Mouse (Mus musculus): ENCODE measurements around the gene Trappc12. TPM values are rescaled to one million over a fixed set of nuclear protein-coding genes. Genes with fewer than 3 reads are reported as not detected.

Gene Trappc12
- 10.5 TPM for polyA plus RNA-seq (2014; fragmentation: Illumina TruSeq; extraction: RNeasy Lipid Tissue Mini Kit (QIAGEN cat#74804); ENCODE audit: insufficient read depth, low read depth, low replicate concordance)

GRCm38 (mm10) chr12:28750021-28750633 lies at the start of gene Trappc12:
TSS of gene Trappc12 (minus strand) at chr12:28750472.

DNA sequence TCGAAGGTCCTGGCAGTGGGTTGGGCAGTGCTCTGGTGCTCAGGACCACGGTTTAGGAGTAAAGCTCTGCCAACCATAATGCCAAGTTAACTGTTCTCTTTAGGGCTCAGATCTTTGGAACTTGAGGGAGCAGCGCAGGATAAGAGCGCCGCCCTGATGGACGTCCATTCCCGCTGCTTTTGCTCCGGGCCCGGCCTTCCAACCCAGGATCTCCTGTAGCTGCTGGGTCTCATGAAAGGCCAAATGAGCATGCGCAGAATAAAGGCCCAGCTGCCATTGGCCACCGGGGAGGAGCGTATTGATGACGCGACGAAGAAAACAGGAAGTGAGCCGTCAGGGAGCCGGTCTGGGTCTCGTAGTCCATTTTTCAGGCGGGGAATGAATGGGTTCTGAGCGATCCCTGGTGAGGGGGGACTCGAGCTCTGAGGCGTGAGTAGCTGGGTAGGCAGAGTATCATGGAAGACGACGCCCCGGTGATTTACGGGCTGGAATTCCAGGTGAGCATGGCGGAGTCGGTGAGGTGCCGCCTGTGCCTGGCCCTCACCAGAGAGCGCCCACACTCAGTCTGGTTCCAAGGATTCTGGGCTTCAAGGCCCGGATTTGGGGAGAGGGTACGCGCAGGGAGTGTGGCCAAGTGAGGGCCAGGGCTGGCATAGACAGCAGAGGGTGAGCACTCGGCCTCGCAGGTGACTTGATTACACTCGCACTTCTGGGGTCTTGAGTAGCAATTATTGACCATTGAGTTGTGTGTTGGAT lies 1.4 kb upstream of the Trappc12 start, which contains the start of gene Eipr1:
Gene Eipr1, plus strand, starts transcription at position 296 of the 756 bp plus-strand sequence.

DNA sequence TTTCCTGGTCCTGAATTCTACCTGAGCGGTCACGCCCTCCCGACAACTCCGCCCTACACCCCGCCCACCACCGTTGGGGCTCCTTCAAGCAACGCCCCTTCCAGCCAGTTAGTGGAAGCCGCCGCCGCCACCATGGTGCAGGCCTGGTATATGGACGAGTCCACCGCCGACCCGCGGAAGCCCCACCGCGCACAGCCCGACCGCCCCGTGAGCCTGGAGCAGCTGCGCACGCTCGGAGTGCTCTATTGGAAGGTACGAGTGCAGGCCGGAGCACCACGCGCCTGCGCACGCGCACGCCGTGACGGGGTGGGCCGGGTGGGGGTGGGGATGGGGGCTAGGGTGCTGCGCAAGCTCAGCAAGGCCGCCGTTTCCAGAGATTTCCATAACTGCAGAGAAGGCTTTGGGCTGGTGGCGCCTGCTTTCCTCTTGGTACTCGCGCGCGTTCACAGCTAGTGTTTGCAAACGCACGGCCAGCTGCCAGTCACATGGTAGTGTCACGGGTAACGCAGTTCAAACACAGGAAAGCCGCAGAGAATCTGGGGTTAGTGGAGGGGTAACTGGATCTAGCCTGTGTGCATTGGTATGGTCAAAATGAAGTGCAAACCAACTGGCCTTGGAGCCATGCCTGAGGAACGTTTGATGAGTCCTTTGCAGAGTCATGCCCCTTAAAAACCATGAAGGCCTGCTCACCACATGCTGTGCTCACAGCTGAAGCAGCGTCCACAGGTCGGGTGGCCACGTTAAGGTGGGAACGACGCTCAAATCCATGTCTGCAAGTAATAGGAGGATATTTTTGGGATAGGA lies 74.9 kb downstream of the Trappc12 start, which contains the start of gene Adi1:
Gene Adi1, plus strand, starts transcription at position 111 of the 804 bp plus-strand sequence.

DNA sequence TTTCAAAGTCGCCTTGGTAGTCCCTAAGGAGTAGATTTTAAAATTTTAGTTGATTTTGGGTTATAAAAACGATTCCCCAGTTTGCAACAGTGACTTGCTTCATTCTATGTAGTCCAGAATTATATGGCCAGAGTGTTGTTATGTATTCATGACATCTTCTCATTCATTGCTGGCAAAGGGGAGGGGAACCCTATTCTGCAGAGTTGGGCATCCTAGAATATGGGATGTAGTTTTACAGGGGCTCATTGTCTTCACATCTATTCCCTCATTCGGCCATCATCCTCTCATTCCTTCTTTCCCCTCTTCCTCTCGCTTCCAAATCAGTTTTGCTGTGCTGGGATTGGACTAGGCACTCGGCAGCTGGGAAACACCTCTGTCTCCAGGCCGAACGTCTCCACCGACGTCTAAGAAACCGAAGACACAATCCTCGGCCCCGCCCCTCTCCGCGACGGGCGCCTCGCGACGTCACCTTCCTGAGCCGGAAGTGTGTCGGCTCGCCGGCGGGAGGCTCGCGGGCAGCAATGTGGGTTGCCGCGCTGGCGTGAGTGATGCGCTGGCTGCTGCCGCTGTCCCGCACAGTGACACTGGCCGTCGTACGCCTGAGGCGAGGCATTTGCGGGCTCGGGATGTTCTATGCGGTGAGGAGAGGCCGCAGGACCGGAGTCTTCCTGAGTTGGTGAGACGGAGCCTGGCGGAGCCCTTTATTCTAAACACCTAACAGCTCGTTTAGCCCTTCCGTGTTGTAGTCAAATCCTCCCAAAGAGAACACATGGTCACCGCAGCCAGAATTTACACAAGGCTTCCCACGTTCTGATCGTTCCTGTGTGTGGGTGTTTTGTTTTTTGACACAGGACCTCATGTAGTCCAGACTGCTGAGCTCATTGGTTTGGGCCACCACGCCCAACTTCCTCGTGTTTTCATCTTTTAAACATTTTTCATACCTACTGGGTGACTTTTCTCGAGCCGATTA lies 100.8 kb downstream of the Trappc12 start, which contains the start of gene Rnaseh1:
Gene Rnaseh1, plus strand, starts transcription at position 462 of the 970 bp plus-strand sequence.

Other genes with a start within 250 kb of the Trappc12 start
- gene Dcdc2c, start 198.1 kb downstream of the Trappc12 start, polyA plus RNA-seq (2014; fragmentation: Illumina TruSeq; extraction: RNeasy Lipid Tissue Mini Kit (QIAGEN cat#74804); ENCODE audit: insufficient read depth, low read depth, low replicate concordance), result not detected
- gene Allc, start 167.9 kb downstream of the Trappc12 start, polyA plus RNA-seq (2014; fragmentation: Illumina TruSeq; extraction: RNeasy Lipid Tissue Mini Kit (QIAGEN cat#74804); ENCODE audit: insufficient read depth, low read depth, low replicate concordance), result not detected
- gene Colec11, start 127.1 kb downstream of the Trappc12 start, polyA plus RNA-seq (2014; fragmentation: Illumina TruSeq; extraction: RNeasy Lipid Tissue Mini Kit (QIAGEN cat#74804); ENCODE audit: insufficient read depth, low read depth, low replicate concordance), result 1.2 TPM
- 1,297 TPM for gene Rps7, start 114.5 kb downstream of the Trappc12 start, polyA plus RNA-seq (2014; fragmentation: Illumina TruSeq; extraction: RNeasy Lipid Tissue Mini Kit (QIAGEN cat#74804); ENCODE audit: insufficient read depth, low read depth, low replicate concordance)
- gene Rnaseh1, start 100.9 kb downstream of the Trappc12 start, polyA plus RNA-seq (2014; fragmentation: Illumina TruSeq; extraction: RNeasy Lipid Tissue Mini Kit (QIAGEN cat#74804); ENCODE audit: insufficient read depth, low read depth, low replicate concordance), result 15.6 TPM
- 37.8 TPM for gene Adi1, start 75.2 kb downstream of the Trappc12 start, polyA plus RNA-seq (2014; fragmentation: Illumina TruSeq; extraction: RNeasy Lipid Tissue Mini Kit (QIAGEN cat#74804); ENCODE audit: insufficient read depth, low read depth, low replicate concordance)
- gene Eipr1, start 1.3 kb upstream of the Trappc12 start, polyA plus RNA-seq (2014; fragmentation: Illumina TruSeq; extraction: RNeasy Lipid Tissue Mini Kit (QIAGEN cat#74804); ENCODE audit: insufficient read depth, low read depth, low replicate concordance), result 13.8 TPM